Mouse (Mus musculus): ENCODE results near the gene Poc5. TPM values are rescaled to one million over a fixed set of nuclear protein-coding genes. Genes with fewer than 3 reads are reported as not detected.

Poc5 gene
- polyA plus RNA-seq, 1 experiment from 2014 or later: 9.2 TPM

GRCm38 (mm10) chr13:96424496-96425274 is 36.6 kb downstream of the Poc5 start:
- no peaks in the 10 kb centered on the region for H3K4me1 ChIP-seq (ENCODE audit: insufficient read depth, low read depth, low read length)
- WGBS: 90% methylated on average over 12 of the region's 12 CpGs
- H3K9ac ChIP-seq (replicated peaks; ENCODE audit: low read depth): no peak overlapping the region
- no peak for TF ChIP-seq CTCF (IDR thresholded peaks at IDR 0.05)
- TF ChIP-seq EP300 (IDR thresholded peaks at IDR 0.05): no peak
- ATAC-seq (no peak), DNase-seq (ENCODE audit: low spot score) (no peak)
- no peak overlapping the region for H3K4me3 ChIP-seq (ENCODE audit: low read depth, low read length)
- H3K27ac ChIP-seq (ENCODE audit: low read length): no peak overlapping the region
- H3K36me3 ChIP-seq (ENCODE audit: insufficient read depth, low read length): no peaks in the 10 kb centered on the region
- no peaks in the 10 kb centered on the region for H3K9me3 ChIP-seq (ENCODE audit: low read length)
- no peaks in the 10 kb centered on the region for H3K27me3 ChIP-seq (replicated peaks; ENCODE audit: insufficient read depth, low read length)
- H3K4me2 ChIP-seq (replicated peaks; ENCODE audit: low read depth, low read length): no peak overlapping the region

DNA sequence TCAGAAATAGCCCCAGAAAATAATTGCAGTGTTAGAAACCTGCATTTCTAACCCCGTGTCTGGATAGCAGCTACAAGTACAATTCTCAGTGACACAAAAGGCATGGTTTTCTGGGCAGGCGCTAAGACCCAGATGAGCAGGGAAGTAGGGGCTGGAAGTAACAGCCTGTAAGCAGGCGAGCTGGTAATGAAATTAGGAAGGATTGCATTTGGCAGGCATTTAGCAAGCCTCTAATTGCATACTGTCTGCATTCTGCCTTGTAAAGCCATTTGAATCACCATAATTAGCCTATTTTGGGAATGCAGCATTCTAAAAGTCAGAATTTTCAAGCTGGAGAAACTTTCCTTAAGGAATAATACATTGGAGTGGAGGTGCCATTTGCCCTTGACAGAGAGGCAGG is 38.0 kb downstream of the Poc5 start:
- no peak for ATAC-seq
- H3K27me3 ChIP-seq (replicated peaks; ENCODE audit: insufficient read depth, low read length): no peaks in the 10 kb centered on the region
- no peak overlapping the region for H3K4me2 ChIP-seq (replicated peaks; ENCODE audit: low read depth, low read length)
- no peaks in the 10 kb centered on the region for H3K9me3 ChIP-seq (ENCODE audit: low read length)
- no peak overlapping the region for H3K9ac ChIP-seq (replicated peaks; ENCODE audit: low read depth)
- 53% methylated on average over 3 of the region's 3 CpGs for WGBS
- no peaks in the 10 kb centered on the region for H3K4me1 ChIP-seq (ENCODE audit: insufficient read depth, low read depth, low read length)
- no peak overlapping the region for H3K4me3 ChIP-seq (ENCODE audit: low read depth, low read length)
- H3K27ac ChIP-seq (ENCODE audit: low read length): no peak overlapping the region
- no peak for TF ChIP-seq EP300 (IDR thresholded peaks at IDR 0.05)
- no peak for TF ChIP-seq CTCF (IDR thresholded peaks at IDR 0.05)
- no peak for DNase-seq (ENCODE audit: low spot score)
- H3K36me3 ChIP-seq (ENCODE audit: insufficient read depth, low read length): no peaks in the 10 kb centered on the region

GRCm38 (mm10) chr13:96428531-96428930 is 40.4 kb downstream of the Poc5 start:
- ATAC-seq: no peak
- H3K36me3 ChIP-seq (ENCODE audit: insufficient read depth, low read length): no peaks in the 10 kb centered on the region
- DNase-seq (ENCODE audit: low spot score): no peak
- no peaks in the 10 kb centered on the region for H3K27me3 ChIP-seq (replicated peaks; ENCODE audit: insufficient read depth, low read length)
- no peak overlapping the region for H3K9ac ChIP-seq (replicated peaks; ENCODE audit: low read depth)
- no peak for TF ChIP-seq CTCF (IDR thresholded peaks at IDR 0.05)
- TF ChIP-seq EP300 (IDR thresholded peaks at IDR 0.05): no peak
- no peaks in the 10 kb centered on the region for H3K9me3 ChIP-seq (ENCODE audit: low read length)
- WGBS: 67% methylated on average over 5 of the region's 5 CpGs
- no peak overlapping the region for H3K4me2 ChIP-seq (replicated peaks; ENCODE audit: low read depth, low read length)
- no peak overlapping the region for H3K27ac ChIP-seq (ENCODE audit: low read length)
- H3K4me1 ChIP-seq (ENCODE audit: insufficient read depth, low read depth, low read length): peaks cover 14% of the 10 kb centered on the region; the same call in 1 of the 2 replicates
- H3K4me3 ChIP-seq (ENCODE audit: low read depth, low read length): no peak overlapping the region

DNA sequence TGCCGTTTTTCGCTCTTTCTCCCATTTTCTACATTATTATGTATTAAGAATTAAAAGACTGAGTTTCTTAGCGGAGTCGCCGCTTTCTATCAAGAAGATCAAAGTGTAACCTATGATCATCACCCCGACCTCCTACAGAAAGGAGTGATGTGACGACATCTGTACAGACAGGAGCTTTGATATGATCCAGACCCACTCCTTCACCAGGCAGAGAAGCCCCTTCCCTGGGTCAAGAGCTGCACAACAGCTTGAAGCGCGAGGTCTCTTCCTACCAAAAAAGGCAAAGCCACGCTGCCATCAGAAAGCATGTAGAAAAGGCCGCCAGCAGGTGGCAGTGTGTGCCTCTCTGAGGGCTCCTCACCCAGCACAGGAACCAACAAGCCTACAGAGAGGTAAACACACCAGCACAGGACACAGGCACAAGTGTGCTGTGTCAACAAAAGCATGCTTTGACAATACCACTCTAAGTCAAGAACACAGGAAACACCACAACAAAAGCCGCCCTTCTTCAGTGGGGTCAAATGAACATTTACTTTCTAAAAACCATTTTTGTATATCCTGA is 43.6 kb downstream of the Poc5 start:
- Histone ChIP-seq H3K9me3 (ENCODE audit: low read length) (no peaks in the 10 kb centered on the region), H3K9ac (replicated peaks; ENCODE audit: low read depth) (no peak overlapping the region), H3K4me1 (ENCODE audit: insufficient read depth, low read depth, low read length) (peaks cover 21% of the 10 kb centered on the region; the same call in 1 of the 2 replicates), H3K27me3 (replicated peaks; ENCODE audit: insufficient read depth, low read length) (no peaks in the 10 kb centered on the region), H3K4me2 (replicated peaks; ENCODE audit: low read depth, low read length) (no peak overlapping the region), H3K27ac (ENCODE audit: low read length) (no peak overlapping the region), H3K4me3 (ENCODE audit: low read depth, low read length) (no peak overlapping the region), H3K36me3 (ENCODE audit: insufficient read depth, low read length) (no peaks in the 10 kb centered on the region)
- ATAC-seq (peak; percentile 75), DNase-seq (ENCODE audit: low spot score) (peak; percentile 91)
- WGBS: 33% methylated on average over 12 of the region's 12 CpGs
- TF ChIP-seq CTCF (IDR thresholded peaks at IDR 0.05): peak; percentile 97
- no peak for TF ChIP-seq EP300 (IDR thresholded peaks at IDR 0.05)

DNA sequence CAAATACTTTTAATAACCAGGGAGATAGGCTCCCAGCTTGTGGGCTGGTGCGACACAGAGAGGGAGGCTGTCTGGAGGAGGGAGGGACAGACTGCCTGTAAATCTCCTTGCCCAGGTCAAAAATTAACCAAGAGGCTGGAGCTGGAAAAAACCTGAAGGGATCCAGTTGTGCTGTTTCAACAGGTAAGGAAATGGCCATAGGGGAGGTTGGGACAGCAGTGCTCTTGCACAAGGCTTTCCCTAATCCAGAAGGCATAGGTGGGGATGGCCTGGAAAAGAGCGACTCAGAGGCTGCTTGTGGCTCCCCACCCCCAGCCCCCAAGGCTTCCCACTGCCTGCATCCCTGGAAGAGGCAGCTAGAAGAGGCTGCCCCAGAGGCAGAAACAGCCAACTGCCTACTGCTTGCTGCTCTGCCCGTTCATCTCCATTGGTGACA is 44.3 kb downstream of the Poc5 start:
- H3K36me3 ChIP-seq (ENCODE audit: insufficient read depth, low read length): no peaks in the 10 kb centered on the region
- H3K27ac ChIP-seq (ENCODE audit: low read length): peak overlapping the region; percentile 81
- TF ChIP-seq EP300 (IDR thresholded peaks at IDR 0.05) (no peak), CTCF (IDR thresholded peaks at IDR 0.05) (no peak)
- peak; percentile 55 for DNase-seq (ENCODE audit: low spot score)
- no peak overlapping the region for H3K9ac ChIP-seq (replicated peaks; ENCODE audit: low read depth)
- peaks cover 21% of the 10 kb centered on the region; the same call in 1 of the 2 replicates for H3K4me1 ChIP-seq (ENCODE audit: insufficient read depth, low read depth, low read length)
- H3K4me2 ChIP-seq (replicated peaks; ENCODE audit: low read depth, low read length): no peak overlapping the region
- no peaks in the 10 kb centered on the region for H3K9me3 ChIP-seq (ENCODE audit: low read length)
- H3K27me3 ChIP-seq (replicated peaks; ENCODE audit: insufficient read depth, low read length): no peaks in the 10 kb centered on the region
- no peak overlapping the region for H3K4me3 ChIP-seq (ENCODE audit: low read depth, low read length)
- peak; percentile 60 for ATAC-seq
- 47% methylated on average over 3 of the region's 3 CpGs for WGBS

DNA sequence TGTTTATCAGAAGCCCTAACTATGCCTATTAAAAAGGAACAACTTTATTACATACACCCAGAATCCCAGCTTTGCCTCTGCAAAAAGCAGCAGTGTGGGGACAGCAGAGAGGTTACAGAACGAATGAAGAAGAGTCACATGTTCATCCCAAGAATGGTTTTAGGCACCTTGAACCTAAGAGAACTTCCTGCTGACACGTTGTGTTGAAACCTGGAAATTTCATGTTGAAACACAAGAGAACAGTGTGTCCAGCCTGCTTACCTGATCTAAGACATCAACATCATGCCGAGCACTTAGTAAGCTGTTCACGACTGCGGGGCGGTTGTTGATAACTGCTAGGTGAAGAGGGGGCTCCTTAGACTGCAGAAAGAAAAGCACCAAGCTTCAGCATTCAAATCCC is 44.9 kb downstream of the Poc5 start:
- Histone ChIP-seq H3K9me3 (ENCODE audit: low read length) (no peaks in the 10 kb centered on the region), H3K4me3 (ENCODE audit: low read depth, low read length) (no peak overlapping the region), H3K27ac (ENCODE audit: low read length) (peak overlapping the region; percentile 81), H3K4me2 (replicated peaks; ENCODE audit: low read depth, low read length) (no peak overlapping the region), H3K4me1 (ENCODE audit: insufficient read depth, low read depth, low read length) (peaks cover 21% of the 10 kb centered on the region; the same call in 1 of the 2 replicates), H3K36me3 (ENCODE audit: insufficient read depth, low read length) (no peaks in the 10 kb centered on the region), H3K9ac (replicated peaks; ENCODE audit: low read depth) (no peak overlapping the region), H3K27me3 (replicated peaks; ENCODE audit: insufficient read depth, low read length) (no peaks in the 10 kb centered on the region)
- TF ChIP-seq CTCF (IDR thresholded peaks at IDR 0.05) (no peak), EP300 (IDR thresholded peaks at IDR 0.05) (no peak)
- DNase-seq (ENCODE audit: low spot score) (peak; percentile 8), ATAC-seq (no peak)
- 65% methylated on average over 6 of the region's 6 CpGs for WGBS
